Mouse (Mus musculus): ENCODE results near the gene Csnk2b. TPM values are rescaled to one million over a fixed set of nuclear protein-coding genes. Genes with fewer than 3 reads are reported as not detected.
A peak's percentile ranks its signal among the peaks of the same experiment; 100 is the strongest.

Gene Csnk2b
- polyA plus RNA-seq, 1 experiment from 2014 or later: 361 TPM

GRCm38 (mm10) chr17:35139269-35139668, 17.4 kb upstream of the Csnk2b start:
- Histone ChIP-seq H3K27ac (ENCODE audit: low read depth, low read length) (no peak overlapping the region), H3K27me3 (ENCODE audit: control insufficient read depth, insufficient read depth, low read length) (no peaks in the 10 kb centered on the region), H3K4me1 (ENCODE audit: control insufficient read depth, insufficient read depth, low read length) (peaks cover 14% of the 10 kb centered on the region), H3K9me3 (ENCODE audit: control insufficient read depth, low read length) (no peaks in the 10 kb centered on the region), H3K36me3 (ENCODE audit: control insufficient read depth, insufficient read depth, low read length) (peaks cover 61% of the 10 kb centered on the region), H3K4me2 (ENCODE audit: low read depth, low read length) (no peak overlapping the region), H3K4me3 (ENCODE audit: low read depth, low read length) (no peak overlapping the region), H3K9ac (replicated peaks; ENCODE audit: low read depth, low read length) (no peak overlapping the region)
- ATAC-seq (ENCODE audit: low read depth): no peak
- 97% methylated on average over 3 of the region's 3 CpGs for WGBS

GRCm38 (mm10) chr17:35135591-35136320, 13.9 kb upstream of the Csnk2b start:
- no peaks in the 10 kb centered on the region for H3K27me3 ChIP-seq (ENCODE audit: control insufficient read depth, insufficient read depth, low read length)
- H3K4me2 ChIP-seq (ENCODE audit: low read depth, low read length): peak overlapping the region; percentile 79
- peak overlapping the region; percentile 49 for H3K4me3 ChIP-seq (ENCODE audit: low read depth, low read length)
- H3K36me3 ChIP-seq (ENCODE audit: control insufficient read depth, insufficient read depth, low read length): peaks cover 26% of the 10 kb centered on the region
- H3K27ac ChIP-seq (ENCODE audit: low read depth, low read length): peak overlapping the region; percentile 93
- peaks cover 14% of the 10 kb centered on the region for H3K4me1 ChIP-seq (ENCODE audit: control insufficient read depth, insufficient read depth, low read length)
- ATAC-seq (ENCODE audit: low read depth): peak; percentile 67
- H3K9ac ChIP-seq (replicated peaks; ENCODE audit: low read depth, low read length): peak overlapping the region; percentile 56
- under 1% methylated on average over 43 of the region's 43 CpGs for WGBS
- no peaks in the 10 kb centered on the region for H3K9me3 ChIP-seq (ENCODE audit: control insufficient read depth, low read length)

- Histone ChIP-seq H3K27me3 (ENCODE audit: control insufficient read depth, insufficient read depth, low read length) (no peaks in the 10 kb centered on the region), H3K27ac (ENCODE audit: low read depth, low read length) (peak within 1 kb of the TSS; percentile 93), H3K9me3 (ENCODE audit: control insufficient read depth, low read length) (no peaks in the 10 kb centered on the region), H3K4me2 (ENCODE audit: low read depth, low read length) (peak within 1 kb of the TSS; percentile 79), H3K4me1 (ENCODE audit: control insufficient read depth, insufficient read depth, low read length) (peaks cover 14% of the 10 kb centered on the region), H3K4me3 (ENCODE audit: low read depth, low read length) (peak within 1 kb of the TSS; percentile 49), H3K9ac (replicated peaks; ENCODE audit: low read depth, low read length) (peak within 1 kb of the TSS; percentile 56), H3K36me3 (ENCODE audit: control insufficient read depth, insufficient read depth, low read length) (peaks cover 18% of the 10 kb centered on the region)
- peak; percentile 95 for ATAC-seq (ENCODE audit: low read depth)
- under 1% methylated on average over 66 of the region's 66 CpGs for WGBS
These were observed 13.1 kb upstream of the Csnk2b start, which contains the start of gene Bag6 for GRCm38 (mm10) chr17:35134801-35135590. TSS of gene Bag6 (plus strand) at chr17:35135178.

- H3K27me3 ChIP-seq (ENCODE audit: control insufficient read depth, insufficient read depth, low read length): no peaks in the 10 kb centered on the region
- 99% methylated on average over 7 of the region's 7 CpGs for WGBS
- no peak overlapping the region for H3K27ac ChIP-seq (ENCODE audit: low read depth, low read length)
- no peak for ATAC-seq (ENCODE audit: low read depth)
- H3K9ac ChIP-seq (replicated peaks; ENCODE audit: low read depth, low read length): no peak overlapping the region
- H3K4me3 ChIP-seq (ENCODE audit: low read depth, low read length): no peak overlapping the region
- peaks cover 7% of the 10 kb centered on the region for H3K36me3 ChIP-seq (ENCODE audit: control insufficient read depth, insufficient read depth, low read length)
- no peak overlapping the region for H3K4me2 ChIP-seq (ENCODE audit: low read depth, low read length)
- H3K9me3 ChIP-seq (ENCODE audit: control insufficient read depth, low read length): no peaks in the 10 kb centered on the region
- peaks cover 14% of the 10 kb centered on the region for H3K4me1 ChIP-seq (ENCODE audit: control insufficient read depth, insufficient read depth, low read length)
These were observed 11.7 kb upstream of the Csnk2b start for GRCm38 (mm10) chr17:35133517-35133916.

- Histone ChIP-seq H3K4me2 (ENCODE audit: low read depth, low read length) (no peak overlapping the region), H3K4me3 (ENCODE audit: low read depth, low read length) (no peak overlapping the region), H3K36me3 (ENCODE audit: control insufficient read depth, insufficient read depth, low read length) (peaks cover 3% of the 10 kb centered on the region; the same call in 1 of the 2 replicates), H3K27ac (ENCODE audit: low read depth, low read length) (no peak overlapping the region), H3K9me3 (ENCODE audit: control insufficient read depth, low read length) (no peaks in the 10 kb centered on the region), H3K9ac (replicated peaks; ENCODE audit: low read depth, low read length) (no peak overlapping the region), H3K4me1 (ENCODE audit: control insufficient read depth, insufficient read depth, low read length) (peaks cover 16% of the 10 kb centered on the region), H3K27me3 (ENCODE audit: control insufficient read depth, insufficient read depth, low read length) (no peaks in the 10 kb centered on the region)
- no peak for ATAC-seq (ENCODE audit: low read depth)
- 81% methylated on average over 3 of the region's 3 CpGs for WGBS
These were observed 10.3 kb upstream of the Csnk2b start for GRCm38 (mm10) chr17:35132174-35132560.

- Histone ChIP-seq H3K36me3 (ENCODE audit: control insufficient read depth, insufficient read depth, low read length) (peaks cover 3% of the 10 kb centered on the region; the same call in 1 of the 2 replicates), H3K4me2 (ENCODE audit: low read depth, low read length) (no peak within 1 kb of the TSS), H3K9ac (replicated peaks; ENCODE audit: low read depth, low read length) (no peak within 1 kb of the TSS), H3K27me3 (ENCODE audit: control insufficient read depth, insufficient read depth, low read length) (no peaks in the 10 kb centered on the region), H3K27ac (ENCODE audit: low read depth, low read length) (no peak within 1 kb of the TSS), H3K4me1 (ENCODE audit: control insufficient read depth, insufficient read depth, low read length) (peaks cover 17% of the 10 kb centered on the region), H3K4me3 (ENCODE audit: low read depth, low read length) (no peak within 1 kb of the TSS), H3K9me3 (ENCODE audit: control insufficient read depth, low read length) (no peaks in the 10 kb centered on the region)
- no peak for ATAC-seq (ENCODE audit: low read depth)
- WGBS: 84% methylated on average over 15 of the region's 15 CpGs
These were observed 9.8 kb upstream of the Csnk2b start, which contains the start of gene Apom for GRCm38 (mm10) chr17:35131500-35132173. TSS of gene Apom (minus strand) at chr17:35132050.

- Histone ChIP-seq H3K4me2 (ENCODE audit: low read depth, low read length) (no peak overlapping the region), H3K9ac (replicated peaks; ENCODE audit: low read depth, low read length) (no peak overlapping the region), H3K9me3 (ENCODE audit: control insufficient read depth, low read length) (no peaks in the 10 kb centered on the region), H3K4me1 (ENCODE audit: control insufficient read depth, insufficient read depth, low read length) (peaks cover 12% of the 10 kb centered on the region), H3K27ac (ENCODE audit: low read depth, low read length) (no peak overlapping the region), H3K36me3 (ENCODE audit: control insufficient read depth, insufficient read depth, low read length) (peaks cover 3% of the 10 kb centered on the region; the same call in 1 of the 2 replicates), H3K4me3 (ENCODE audit: low read depth, low read length) (no peak overlapping the region), H3K27me3 (ENCODE audit: control insufficient read depth, insufficient read depth, low read length) (no peaks in the 10 kb centered on the region)
- ATAC-seq (ENCODE audit: low read depth): no peak
- WGBS: 92% methylated on average over 8 of the region's 8 CpGs
These were observed 9.2 kb upstream of the Csnk2b start for GRCm38 (mm10) chr17:35131038-35131437.

- Histone ChIP-seq H3K36me3 (ENCODE audit: control insufficient read depth, insufficient read depth, low read length) (peaks cover 3% of the 10 kb centered on the region; the same call in 1 of the 2 replicates), H3K9me3 (ENCODE audit: control insufficient read depth, low read length) (no peaks in the 10 kb centered on the region), H3K27ac (ENCODE audit: low read depth, low read length) (no peak overlapping the region), H3K9ac (replicated peaks; ENCODE audit: low read depth, low read length) (no peak overlapping the region), H3K4me2 (ENCODE audit: low read depth, low read length) (no peak overlapping the region), H3K27me3 (ENCODE audit: control insufficient read depth, insufficient read depth, low read length) (no peaks in the 10 kb centered on the region), H3K4me1 (ENCODE audit: control insufficient read depth, insufficient read depth, low read length) (peaks cover 15% of the 10 kb centered on the region), H3K4me3 (ENCODE audit: low read depth, low read length) (no peak overlapping the region)
- ATAC-seq (ENCODE audit: low read depth): no peak
- WGBS: 75% methylated on average over 11 of the region's 11 CpGs
These were observed 7.1 kb upstream of the Csnk2b start for GRCm38 (mm10) chr17:35128996-35129395.
